Mouse (Mus musculus): ENCODE data around the gene Osbpl10.

DNA sequence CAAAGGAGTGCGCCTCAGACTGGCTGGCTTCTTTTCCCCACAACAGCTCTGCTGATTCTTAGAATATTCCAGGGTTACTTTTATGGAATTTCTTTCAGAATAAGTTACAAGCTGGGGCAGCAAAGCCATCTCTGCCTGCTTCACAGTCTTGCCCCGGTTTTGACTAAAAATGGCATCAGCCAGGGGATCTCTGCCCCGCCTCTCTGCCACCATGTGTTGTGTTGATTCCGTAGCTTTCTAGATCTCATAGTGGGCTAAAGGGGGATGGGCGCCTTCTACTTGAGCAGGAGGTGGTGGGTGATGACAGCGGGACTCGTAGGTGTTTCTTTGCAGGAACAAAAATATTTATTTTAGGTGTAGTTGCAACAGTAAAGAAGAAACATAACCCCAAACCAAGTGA lies 29.8 kb downstream of the Osbpl10 start:
- TF ChIP-seq CTCF (IDR thresholded peaks at IDR 0.05; ENCODE audit: low read depth, low read length) (no peak), POLR2A (IDR thresholded peaks at IDR 0.05; ENCODE audit: insufficient read depth, low read length) (no peak), EP300 (IDR thresholded peaks at IDR 0.05; ENCODE audit: insufficient read depth, low read depth, low read length) (no peak)

All from ES-Bruce4 (cell line).